Mouse (Mus musculus) layer of hippocampus, postnatal 25 days (tissue): ENCODE measurements around the gene Nat8f6. TPM values are rescaled to one million over a fixed set of nuclear protein-coding genes. Genes with fewer than 3 reads are reported as not detected.
A peak's percentile ranks its signal among the peaks of the same experiment; 100 is the strongest.
"Not testable (repeated sequence)": the region's sequence is repeated elsewhere in the genome, so short reads cannot be mapped to it uniquely, and the experiment has no call there.

Experiments used
- DNase-seq, 2 experiments: peaks; one replicate each; pipeline ENCODE4 v3.0.0; 2022; ENCODE audit warnings: mixed read lengths in 2 of 2, low spot score in 1 of 2; ENCODE audit errors: extremely low spot score in 1 of 2
- total RNA-seq, 2 experiments: library from RNA; stranded (reverse); gene quantifications; 2 replicates each; pipeline ENCODE4 v1.2.3; 2021

Gene Nat8f6
- total RNA-seq = 1 to 10 TPM; 1.3 TPM

GRCm38 (mm10) chr6:85820837-85821236, at the start of gene Nat8f6, which contains the start of gene Nat8f5:
Gene Nat8f6, minus strand, starts transcription at chr6:85820954.
Gene Nat8f5, minus strand, starts transcription at chr6:85820972.
- no peak for DNase-seq

- not testable (repeated sequence) for DNase-seq
These were observed 48.3 kb upstream of the Nat8f6 start, which contains the start of gene Nat8f2 for GRCm38 (mm10) chr6:85869006-85869405. Gene Nat8f2, minus strand, starts transcription at chr6:85869158.

- DNase-seq = no peak
These were observed 47.3 kb upstream of the Nat8f6 start for GRCm38 (mm10) chr6:85867726-85868690.

GRCm38 (mm10) chr6:85866995-85867394, 46.2 kb upstream of the Nat8f6 start:
- DNase-seq = not testable (repeated sequence)

GRCm38 (mm10) chr6:85866166-85866565, 45.4 kb upstream of the Nat8f6 start:
- DNase-seq = not testable (repeated sequence)

GRCm38 (mm10) chr6:85864900-85865639, 44.3 kb upstream of the Nat8f6 start:
- not testable (repeated sequence) for DNase-seq

GRCm38 (mm10) chr6:85863840-85864239, 43.1 kb upstream of the Nat8f6 start:
- no peak for DNase-seq

GRCm38 (mm10) chr6:85863136-85863535, 42.4 kb upstream of the Nat8f6 start:
- DNase-seq = no peak

GRCm38 (mm10) chr6:85862565-85862964, 41.8 kb upstream of the Nat8f6 start:
- no peak for DNase-seq

- DNase-seq = no peak
These were observed 40.5 kb upstream of the Nat8f6 start for GRCm38 (mm10) chr6:85861247-85861646.

GRCm38 (mm10) chr6:85856194-85856678, 35.5 kb upstream of the Nat8f6 start:
- DNase-seq = peak in 1 of 2 experiments; percentile 31

GRCm38 (mm10) chr6:85853481-85853880, 32.7 kb upstream of the Nat8f6 start:
- no peak for DNase-seq

GRCm38 (mm10) chr6:85851062-85851773, 30.5 kb upstream of the Nat8f6 start:
- no peak for DNase-seq

- no peak for DNase-seq
These were observed 28.5 kb upstream of the Nat8f6 start for GRCm38 (mm10) chr6:85849240-85849639.

GRCm38 (mm10) chr6:85848140-85848539, 27.4 kb upstream of the Nat8f6 start:
- no peak for DNase-seq

GRCm38 (mm10) chr6:85846921-85847320, 26.2 kb upstream of the Nat8f6 start:
- DNase-seq = no peak

GRCm38 (mm10) chr6:85843677-85844458, 23.1 kb upstream of the Nat8f6 start:
- DNase-seq = not testable (repeated sequence)

GRCm38 (mm10) chr6:85839982-85840381, 19.2 kb upstream of the Nat8f6 start:
- no peak for DNase-seq

GRCm38 (mm10) chr6:85838674-85839073, 17.9 kb upstream of the Nat8f6 start:
- DNase-seq = no peak
